Mouse (Mus musculus): ENCODE measurements at regions not wholly inside any gene's neighbourhood (a gene's known extent, or its start where the extent isn't known, plus 50 kb on each side); places are given as distances from the start of the nearest gene placed in this dataset.

GRCm38 (mm10) chr15:97581724-97582154, 123.9 kb downstream of the Rpap3 start (continued):
- TF ChIP-seq NRF1 (IDR thresholded peaks at IDR 0.05; ENCODE audit: low read depth, low read length) (0 out of 2 replicates have a peak, but pooled peaks have one; percentile 22), SMC3 (IDR thresholded peaks at IDR 0.05; ENCODE audit: low read depth, low read length) (peak; percentile 91), BHLHE40 (IDR thresholded peaks at IDR 0.05; ENCODE audit: low read depth, low read length) (peak; percentile 48), MYC (IDR thresholded peaks at IDR 0.05; ENCODE audit: low read depth, low read length) (peak; percentile 63), CHD1 (IDR thresholded peaks at IDR 0.05; ENCODE audit: low read depth, low read length) (no peak), SIN3A (IDR thresholded peaks at IDR 0.05; ENCODE audit: low read length) (peak; percentile 75; the same call in 1 of the 2 replicates), GABPA (IDR thresholded peaks at IDR 0.05; ENCODE audit: insufficient replicate concordance, low read depth, low read length) (no peak), RCOR1 (conservative IDR thresholded peaks at IDR 0.05; ENCODE audit: low read depth, low read length) (no peak; the same call in 1 of the 2 replicates), EP300 (IDR thresholded peaks at IDR 0.05; ENCODE audit: low read length) (peak; percentile 63; the same call in 1 of the 2 replicates), CHD2 (IDR thresholded peaks at IDR 0.05; ENCODE audit: low read length) (no peak; the same call in 1 of the 2 replicates), JUND (conservative IDR thresholded peaks at IDR 0.05; ENCODE audit: low read depth, low read length) (peak; percentile 26; the same call in 1 of the 2 replicates), ETS1 (conservative IDR thresholded peaks at IDR 0.05; ENCODE audit: low read depth, low read length) (0 out of 2 replicates have a peak, but pooled peaks have one; percentile 46), MXI1 (IDR thresholded peaks at IDR 0.05; ENCODE audit: low read depth, low read length) (peak; percentile 48; the same call in 1 of the 2 replicates), MAFK (IDR thresholded peaks at IDR 0.05; ENCODE audit: insufficient replicate concordance, low read length) (peak; percentile 81; the same call in 1 of the 2 replicates), POLR2AphosphoS2 (IDR thresholded peaks at IDR 0.05; ENCODE audit: low read depth, low read length) (no peak), CTCF (conservative IDR thresholded peaks at IDR 0.05 in 1 of 2, IDR thresholded peaks at IDR 0.05 in 1 of 2; ENCODE audit: low read depth in 2 of 2, low read length in 2 of 2) (peak; percentile 86 to 94), TBP (conservative IDR thresholded peaks at IDR 0.05; ENCODE audit: low read depth, low read length) (0 out of 2 replicates have a peak, but pooled peaks have one; percentile 10)

- Histone ChIP-seq H3K4me2 (ENCODE audit: insufficient read depth, low read depth, poor library complexity, severe bottlenecking) (no peak overlapping the region), H3K27ac (ENCODE audit: insufficient read depth, low read depth) (no peak overlapping the region), H3K27me3 (replicated peaks) (no peaks in the 10 kb centered on the region), H3K9ac (ENCODE audit: insufficient read depth, low read depth) (no peak overlapping the region), H3K36me3 (replicated peaks in 1 of 2; ENCODE audit: control insufficient read depth in 1 of 2, insufficient read depth in 1 of 2, low read length in 1 of 2) (no peaks in the 10 kb centered on the region), H3K9me3 (replicated peaks; ENCODE audit: low read length) (peaks cover 4% of the 10 kb centered on the region), H3K79me2 (replicated peaks; ENCODE audit: control insufficient read depth, extremely low read depth, insufficient read depth, poor library complexity, severe bottlenecking) (no peaks in the 10 kb centered on the region), H3K4me1 (ENCODE audit: control insufficient read depth in 1 of 2, insufficient read depth in 2 of 2) (peaks cover 5 to 40% of the 10 kb centered on the region in 2 experiments; a peak in 2 of 4 replicates), H3K4me3 (replicated peaks in 1 of 3; ENCODE audit: low read depth in 2 of 3, low read length in 2 of 3, poor library complexity in 1 of 3) (no peak overlapping the region)
- in situ Hi-C loops (cut with MboI; ENCODE audit: low pct_ligation_motif_present, low pct_unique_long_range_greater_than_20kb, low sequenced_read_pairs) (loop anchor here (25.0 kb wide), 1 partner anchor 1357 kb away; the partner anchor contains the start of gene Tuba1b), dilution Hi-C loops (cut with MboI; ENCODE audit: extremely low pct_ligation_motif_present, extremely low pct_unique_long_range_greater_than_20kb, low sequenced_read_pairs) (no loop called here)
- no peak for TF ChIP-seq E2F4 (IDR thresholded peaks at IDR 0.05; ENCODE audit: insufficient replicate concordance, low read depth, low read length)
- TF ChIP-seq RAD21 (IDR thresholded peaks at IDR 0.05; ENCODE audit: low read depth, low read length), result no peak
- no peak for TF ChIP-seq SMC3 (IDR thresholded peaks at IDR 0.05; ENCODE audit: low read depth, low read length)
- TF ChIP-seq MYC (IDR thresholded peaks at IDR 0.05; ENCODE audit: low read depth, low read length), result no peak
- no peak for TF ChIP-seq MAX (IDR thresholded peaks at IDR 0.05; ENCODE audit: low read length)
- TF ChIP-seq ZC3H11A (IDR thresholded peaks at IDR 0.05; ENCODE audit: low read depth, low read length), result no peak
- TF ChIP-seq IRF4 (IDR thresholded peaks at IDR 0.05; ENCODE audit: low read depth, low read length), result no peak
- TF ChIP-seq CTCF (conservative IDR thresholded peaks at IDR 0.05 in 1 of 2, IDR thresholded peaks at IDR 0.05 in 1 of 2; ENCODE audit: low read depth in 2 of 2, low read length in 2 of 2), result no peak
- no peak for TF ChIP-seq MXI1 (IDR thresholded peaks at IDR 0.05; ENCODE audit: low read depth, low read length)
- TF ChIP-seq CHD2 (IDR thresholded peaks at IDR 0.05; ENCODE audit: low read length), result no peak
- TF ChIP-seq USF1 (IDR thresholded peaks at IDR 0.05; ENCODE audit: low read depth, low read length), result no peak
- TF ChIP-seq EP300 (IDR thresholded peaks at IDR 0.05; ENCODE audit: low read length), result no peak
- no peak for TF ChIP-seq UBTF (IDR thresholded peaks at IDR 0.05; ENCODE audit: low read depth, low read length)
- DNase-seq (ENCODE audit: extremely low read depth), result no peak
These were observed 124.9 kb downstream of the Rpap3 start for GRCm38 (mm10) chr15:97580726-97581125.
